Mouse (Mus musculus): ENCODE data around the gene Cntrl. TPM values are rescaled to one million over a fixed set of nuclear protein-coding genes. Genes with fewer than 3 reads are reported as not detected.

Cntrl gene
- polyA plus RNA-seq, 1 experiment from 2014 or later: 8.0 TPM

DNA sequence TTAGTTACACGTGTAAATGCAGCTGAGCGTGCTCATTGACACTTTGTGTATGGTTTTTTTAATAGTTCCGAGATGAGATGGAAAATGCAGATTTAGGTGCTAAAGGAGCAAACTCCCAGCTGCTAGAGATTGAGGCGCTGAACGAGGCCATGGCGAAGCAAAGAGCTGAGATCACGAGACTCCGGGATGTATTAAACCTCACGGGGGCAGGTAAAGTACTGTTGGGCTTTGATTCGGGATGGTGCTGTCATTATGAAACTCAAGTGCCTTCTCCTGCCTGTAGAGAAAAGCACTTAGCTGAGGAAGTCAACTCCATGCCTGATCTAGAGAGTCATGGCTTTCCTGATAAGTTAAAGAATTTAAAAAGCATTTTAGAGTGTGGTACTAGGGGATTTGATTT lies 39.5 kb downstream of the Cntrl start:
- Histone ChIP-seq H3K27me3 (ENCODE audit: control insufficient read depth, insufficient read depth, low read length) (no peaks in the 10 kb centered on the region), H3K36me3 (ENCODE audit: control insufficient read depth, insufficient read depth, low read length) (peaks cover 35% of the 10 kb centered on the region), H3K4me3 (ENCODE audit: low read depth, low read length) (no peak overlapping the region), H3K4me1 (replicated peaks; ENCODE audit: control insufficient read depth, insufficient read depth) (no peaks in the 10 kb centered on the region), H3K9ac (ENCODE audit: low read length) (no peak overlapping the region), H3K4me2 (replicated peaks; ENCODE audit: low read depth) (no peak overlapping the region), H3K27ac (replicated peaks) (no peak overlapping the region), H3K9me3 (ENCODE audit: control insufficient read depth, low read length) (no peaks in the 10 kb centered on the region)
- ATAC-seq (ENCODE audit: low FRiP score, low TSS enrichment) (no peak), DNase-seq (ENCODE audit: low spot score) (no peak)
- TF ChIP-seq CTCF (IDR thresholded peaks at IDR 0.05; ENCODE audit: low read depth): no peak
- no peak for TF ChIP-seq EP300 (optimal IDR thresholded peaks at IDR 0.05)
- WGBS: 91% methylated on average over 10 of the region's 10 CpGs

DNA sequence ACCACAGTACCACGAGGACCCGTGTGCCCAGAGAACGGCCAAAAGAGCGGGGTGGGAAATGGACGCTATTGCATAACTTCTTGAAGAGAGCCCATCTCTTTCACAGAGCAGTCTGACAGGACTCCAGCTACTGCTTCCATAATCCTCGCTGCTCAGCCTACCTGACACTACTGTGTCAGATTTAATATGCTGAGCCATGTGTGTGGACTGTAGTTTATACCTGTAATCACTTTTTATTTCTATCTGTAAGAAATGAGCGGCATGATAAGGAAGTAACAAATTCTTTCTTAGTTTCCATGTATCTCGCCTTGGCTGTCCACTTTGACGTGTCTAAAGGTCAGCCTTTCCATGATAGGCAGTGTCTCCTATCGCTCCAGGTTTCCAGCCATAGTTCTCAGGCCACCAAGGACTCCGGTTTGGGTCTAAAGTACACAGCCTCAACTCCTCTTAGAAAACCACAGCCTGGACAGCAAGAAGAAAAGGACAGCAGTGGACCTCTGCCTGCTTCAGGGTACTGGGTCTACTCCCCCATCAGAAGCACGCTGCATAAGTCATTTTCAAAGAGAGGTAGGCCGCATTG lies 42.1 kb downstream of the Cntrl start:
- H3K27ac ChIP-seq (replicated peaks): no peak overlapping the region
- no peak for DNase-seq (ENCODE audit: low spot score)
- peaks cover 49% of the 10 kb centered on the region for H3K36me3 ChIP-seq (ENCODE audit: control insufficient read depth, insufficient read depth, low read length)
- no peaks in the 10 kb centered on the region for H3K4me1 ChIP-seq (replicated peaks; ENCODE audit: control insufficient read depth, insufficient read depth)
- H3K9ac ChIP-seq (ENCODE audit: low read length): no peak overlapping the region
- TF ChIP-seq CTCF (IDR thresholded peaks at IDR 0.05; ENCODE audit: low read depth): no peak
- TF ChIP-seq EP300 (optimal IDR thresholded peaks at IDR 0.05): no peak
- H3K4me2 ChIP-seq (replicated peaks; ENCODE audit: low read depth): no peak overlapping the region
- no peaks in the 10 kb centered on the region for H3K9me3 ChIP-seq (ENCODE audit: control insufficient read depth, low read length)
- H3K4me3 ChIP-seq (ENCODE audit: low read depth, low read length): no peak overlapping the region
- no peak for ATAC-seq (ENCODE audit: low FRiP score, low TSS enrichment)
- no peaks in the 10 kb centered on the region for H3K27me3 ChIP-seq (ENCODE audit: control insufficient read depth, insufficient read depth, low read length)
- 92% methylated on average over 13 of the region's 13 CpGs for WGBS

DNA sequence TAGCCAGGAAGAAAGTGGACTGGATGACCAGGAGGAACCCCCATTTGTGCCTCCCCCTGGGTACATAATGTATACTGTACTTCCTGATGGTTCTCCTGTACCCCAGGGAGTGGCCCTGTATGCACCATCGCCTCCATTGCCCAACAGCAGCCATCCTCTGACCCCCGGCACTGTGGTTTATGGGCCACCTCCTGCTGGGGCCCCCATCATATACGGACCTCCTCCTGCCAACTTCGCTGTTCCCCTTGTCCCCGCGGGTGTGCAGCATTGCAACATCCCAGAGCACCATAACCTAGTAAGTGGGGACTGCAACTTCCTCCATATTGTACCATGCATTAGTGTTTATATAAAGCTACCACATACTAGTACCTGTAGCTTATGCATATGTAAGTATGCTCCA lies 43.9 kb downstream of the Cntrl start:
- DNase-seq (ENCODE audit: low spot score) (no peak), ATAC-seq (ENCODE audit: low FRiP score, low TSS enrichment) (no peak)
- Histone ChIP-seq H3K36me3 (ENCODE audit: control insufficient read depth, insufficient read depth, low read length) (peaks cover 45% of the 10 kb centered on the region), H3K4me2 (replicated peaks; ENCODE audit: low read depth) (no peak overlapping the region), H3K9ac (ENCODE audit: low read length) (no peak overlapping the region), H3K27ac (replicated peaks) (no peak overlapping the region), H3K27me3 (ENCODE audit: control insufficient read depth, insufficient read depth, low read length) (no peaks in the 10 kb centered on the region), H3K4me3 (ENCODE audit: low read depth, low read length) (no peak overlapping the region), H3K9me3 (ENCODE audit: control insufficient read depth, low read length) (no peaks in the 10 kb centered on the region), H3K4me1 (replicated peaks; ENCODE audit: control insufficient read depth, insufficient read depth) (no peaks in the 10 kb centered on the region)
- TF ChIP-seq EP300 (optimal IDR thresholded peaks at IDR 0.05) (no peak), CTCF (IDR thresholded peaks at IDR 0.05; ENCODE audit: low read depth) (no peak)
- WGBS: 96% methylated on average over 6 of the region's 6 CpGs

DNA sequence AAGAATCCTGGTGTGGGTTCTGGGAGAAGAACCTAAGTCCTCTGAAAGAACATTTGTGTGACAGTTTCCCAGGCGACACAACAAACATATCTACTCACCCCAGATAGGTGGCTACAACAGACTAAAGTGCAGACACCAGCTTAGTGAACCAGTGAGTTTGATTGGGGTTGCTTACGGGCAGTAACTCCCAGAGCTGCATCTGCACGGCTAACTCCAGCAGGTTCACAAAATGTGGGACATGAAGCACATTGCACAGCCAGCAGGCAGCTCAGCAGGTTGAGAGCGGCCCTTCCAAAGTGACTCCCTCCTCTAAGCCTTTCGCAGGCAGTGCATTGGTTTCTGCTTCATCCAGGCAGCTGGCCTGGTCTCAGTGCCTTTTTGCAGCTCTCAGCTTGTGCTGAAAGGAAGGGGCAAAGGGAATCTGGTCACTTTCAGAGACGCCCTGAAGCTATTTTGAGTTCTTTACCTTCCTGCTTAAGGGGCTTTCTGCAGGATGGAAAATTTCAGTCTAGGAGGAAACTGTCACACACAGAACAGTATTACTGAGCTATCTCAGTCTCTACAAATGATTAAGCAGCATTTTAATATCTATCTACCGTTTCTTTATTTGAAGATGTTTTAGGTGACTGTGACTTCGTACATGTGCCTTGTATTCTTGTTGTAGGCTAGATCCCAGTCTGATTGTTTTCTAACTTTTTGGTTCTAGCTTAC lies 44.7 kb downstream of the Cntrl start:
- DNase-seq (ENCODE audit: low spot score): no peak
- H3K4me2 ChIP-seq (replicated peaks; ENCODE audit: low read depth): no peak overlapping the region

DNA sequence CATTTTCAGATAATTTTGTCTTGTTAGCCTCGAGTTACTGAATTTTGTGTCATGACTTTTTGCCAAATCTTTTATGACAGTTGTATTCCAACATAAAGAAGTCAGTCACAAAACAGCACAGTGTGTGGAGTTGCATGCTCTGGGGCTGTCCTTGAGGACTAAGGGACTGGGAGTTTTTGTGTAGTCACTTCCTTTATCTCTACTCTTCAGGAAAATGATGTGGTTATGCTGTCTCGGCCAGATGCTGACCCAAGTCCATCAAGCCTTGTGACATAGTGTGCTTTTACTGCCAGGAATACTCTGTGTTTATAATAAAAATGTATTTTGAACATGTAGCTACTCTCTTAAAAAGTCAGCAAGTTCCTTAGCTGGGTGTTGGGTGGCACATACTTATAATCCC lies 47.7 kb downstream of the Cntrl start:
- Histone ChIP-seq H3K9me3 (ENCODE audit: control insufficient read depth, low read length) (no peaks in the 10 kb centered on the region), H3K4me2 (replicated peaks; ENCODE audit: low read depth) (no peak overlapping the region), H3K4me3 (ENCODE audit: low read depth, low read length) (no peak overlapping the region), H3K4me1 (replicated peaks; ENCODE audit: control insufficient read depth, insufficient read depth) (no peaks in the 10 kb centered on the region), H3K27ac (replicated peaks) (no peak overlapping the region), H3K27me3 (ENCODE audit: control insufficient read depth, insufficient read depth, low read length) (no peaks in the 10 kb centered on the region), H3K9ac (ENCODE audit: low read length) (no peak overlapping the region), H3K36me3 (ENCODE audit: control insufficient read depth, insufficient read depth, low read length) (peaks cover 29% of the 10 kb centered on the region)
- ATAC-seq (ENCODE audit: low FRiP score, low TSS enrichment): no peak
- 65% methylated on average over 2 of the region's 2 CpGs for WGBS
- DNase-seq (ENCODE audit: low spot score): no peak
- TF ChIP-seq CTCF (IDR thresholded peaks at IDR 0.05; ENCODE audit: low read depth): no peak
- no peak for TF ChIP-seq EP300 (optimal IDR thresholded peaks at IDR 0.05)

More for the DNA sequence above, 44.7 kb downstream of the Cntrl start:
- ATAC-seq (ENCODE audit: low FRiP score, low TSS enrichment): no peak
- no peak overlapping the region for H3K9ac ChIP-seq (ENCODE audit: low read length)
- TF ChIP-seq CTCF (IDR thresholded peaks at IDR 0.05; ENCODE audit: low read depth): no peak
- no peak for TF ChIP-seq EP300 (optimal IDR thresholded peaks at IDR 0.05)
- H3K4me1 ChIP-seq (replicated peaks; ENCODE audit: control insufficient read depth, insufficient read depth): no peaks in the 10 kb centered on the region
- H3K4me3 ChIP-seq (ENCODE audit: low read depth, low read length): no peak overlapping the region
- WGBS: 87% methylated on average over 8 of the region's 8 CpGs
- H3K36me3 ChIP-seq (ENCODE audit: control insufficient read depth, insufficient read depth, low read length): peaks cover 41% of the 10 kb centered on the region
- H3K27me3 ChIP-seq (ENCODE audit: control insufficient read depth, insufficient read depth, low read length): no peaks in the 10 kb centered on the region
- H3K9me3 ChIP-seq (ENCODE audit: control insufficient read depth, low read length): no peaks in the 10 kb centered on the region
- H3K27ac ChIP-seq (replicated peaks): no peak overlapping the region

DNA sequence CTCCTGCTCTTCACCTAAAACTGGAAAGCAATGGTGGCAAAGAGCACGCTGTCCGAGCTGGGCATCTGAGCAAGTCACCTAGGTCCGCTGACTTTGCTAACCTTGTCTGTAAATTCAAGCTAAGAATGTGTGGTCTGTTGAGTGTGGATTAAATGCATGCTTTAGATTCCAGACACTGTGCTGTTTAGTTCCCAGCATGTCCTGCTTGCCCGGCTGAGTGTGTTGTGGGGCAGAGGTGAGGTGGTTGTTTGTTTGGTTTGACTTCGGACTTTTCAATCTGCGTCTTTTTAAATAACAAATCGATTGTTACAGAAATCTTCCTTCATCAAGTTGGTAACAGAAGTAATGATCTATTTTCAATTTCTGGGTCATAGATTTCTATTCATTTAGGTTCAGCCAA lies 48.5 kb downstream of the Cntrl start:
- H3K4me3 ChIP-seq (ENCODE audit: low read depth, low read length): no peak overlapping the region
- H3K4me2 ChIP-seq (replicated peaks; ENCODE audit: low read depth): no peak overlapping the region
- H3K27me3 ChIP-seq (ENCODE audit: control insufficient read depth, insufficient read depth, low read length): no peaks in the 10 kb centered on the region
- DNase-seq (ENCODE audit: low spot score) (no peak), ATAC-seq (ENCODE audit: low FRiP score, low TSS enrichment) (no peak)
- H3K9ac ChIP-seq (ENCODE audit: low read length): no peak overlapping the region
- H3K36me3 ChIP-seq (ENCODE audit: control insufficient read depth, insufficient read depth, low read length): peaks cover 30% of the 10 kb centered on the region
- no peak for TF ChIP-seq EP300 (optimal IDR thresholded peaks at IDR 0.05)
- TF ChIP-seq CTCF (IDR thresholded peaks at IDR 0.05; ENCODE audit: low read depth): no peak
- 80% methylated on average over 7 of the region's 7 CpGs for WGBS
- H3K9me3 ChIP-seq (ENCODE audit: control insufficient read depth, low read length): no peaks in the 10 kb centered on the region
- no peak overlapping the region for H3K27ac ChIP-seq (replicated peaks)
- no peaks in the 10 kb centered on the region for H3K4me1 ChIP-seq (replicated peaks; ENCODE audit: control insufficient read depth, insufficient read depth)

All from stomach, postnatal 0 days (tissue).